Mouse (Mus musculus) stomach, postnatal 0 days (tissue): ENCODE results near the gene Col25a1.
A peak's percentile ranks its signal among the peaks of the same experiment; 100 is the strongest.

ENCODE experiments used
- CTCF ChIP-seq: IDR thresholded peaks from 2 replicates; pipeline ENCODE4 v1.5.1; 2016; ENCODE audit warnings: antibody characterized with exemption, low read depth, mild to moderate bottlenecking, moderate library complexity
- EP300 ChIP-seq: optimal IDR thresholded peaks from 2 replicates; pipeline ENCODE3; 2016; ENCODE audit warnings: antibody characterized with exemption

GRCm38 (mm10) chr3:130103486-130103885 lies 27.8 kb upstream of the Col25a1 start:
- TF ChIP-seq CTCF (peak; percentile 56), EP300 (no peak)
